Mouse (Mus musculus) cerebellum, adult 18-20 months (tissue): ENCODE measurements at regions not wholly inside any gene's neighbourhood (a gene's known extent, or its start where the extent isn't known, plus 50 kb on each side); places are given as distances from the start of the nearest gene placed in this dataset.

Source experiments
- DNase-seq, 2 experiments: peaks; one replicate each; pipeline ENCODE4 v3.0.0; 2021

GRCm38 (mm10) chr11:8148485-8148825 lies 515.9 kb downstream of the Tns3 start:
- DNase-seq: no peak

- no peak for DNase-seq
These were observed 516.4 kb downstream of the Tns3 start for GRCm38 (mm10) chr11:8147790-8148484.

- no peak for DNase-seq
These were observed 527.0 kb downstream of the Tns3 start for GRCm38 (mm10) chr11:8137366-8137765.

- no peak for DNase-seq
These were observed 527.7 kb downstream of the Tns3 start for GRCm38 (mm10) chr11:8136666-8137065.

DNA sequence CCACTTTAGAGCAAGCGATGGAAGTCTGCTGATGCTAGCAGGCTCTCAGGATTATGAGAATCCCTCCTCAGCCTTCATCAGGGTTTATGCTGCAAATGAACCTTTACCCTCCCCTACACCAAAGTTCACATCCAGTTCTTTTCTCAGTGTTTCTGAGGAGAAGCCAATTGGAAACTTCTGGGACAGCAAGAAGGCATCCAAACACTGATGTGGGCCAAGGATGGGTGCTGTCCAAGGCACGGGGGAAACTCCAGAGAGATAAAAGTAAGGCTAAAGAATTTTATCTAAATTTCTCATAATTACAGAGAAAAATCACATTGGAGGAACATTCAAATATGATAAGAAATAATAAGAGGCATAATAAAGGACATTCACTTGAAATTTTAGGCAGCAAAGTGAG lies 555.0 kb downstream of the Tns3 start:
- no peak for DNase-seq

DNA sequence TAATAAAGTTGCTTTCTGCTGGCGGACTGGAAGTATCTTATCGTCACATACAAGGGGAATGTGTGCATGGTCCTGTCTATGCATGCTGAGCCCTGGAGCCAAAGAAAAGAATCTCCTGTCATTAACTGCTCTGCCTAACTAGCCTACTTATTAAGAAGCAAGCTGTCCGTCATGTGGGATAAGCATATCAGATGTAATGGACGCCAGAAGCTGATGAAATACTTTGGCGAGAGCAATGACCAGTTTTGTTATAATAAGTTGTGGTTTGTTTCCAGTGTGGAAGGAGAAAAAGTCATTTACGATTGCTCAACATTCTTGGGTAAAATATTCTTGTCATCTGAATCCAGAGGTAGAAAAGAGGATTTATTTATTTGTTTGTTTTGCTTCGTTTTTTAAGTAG lies 563.2 kb downstream of the Tns3 start:
- DNase-seq: no peak

DNA sequence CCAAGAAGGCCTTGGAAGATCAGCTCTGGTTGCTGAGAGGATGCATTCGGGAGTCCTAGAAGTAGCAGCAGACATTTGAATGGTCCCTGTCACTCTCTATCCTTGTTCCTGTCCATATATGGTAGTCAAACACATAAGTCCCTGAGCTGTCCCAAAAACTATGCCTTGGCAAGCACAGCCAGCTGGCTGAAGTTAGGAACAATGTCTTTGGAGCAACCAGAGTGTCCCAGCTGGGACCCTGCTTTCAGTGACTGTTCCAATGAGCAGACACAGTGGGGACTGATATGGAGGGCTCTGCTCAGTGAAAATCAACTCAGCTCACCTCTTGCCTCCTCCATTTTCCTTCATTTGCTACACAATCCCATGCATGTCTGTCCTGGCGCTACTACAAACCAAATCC lies 580.0 kb downstream of the Tns3 start:
- no peak for DNase-seq

GRCm38 (mm10) chr11:8082811-8083210 lies 581.5 kb downstream of the Tns3 start:
- no peak for DNase-seq

DNA sequence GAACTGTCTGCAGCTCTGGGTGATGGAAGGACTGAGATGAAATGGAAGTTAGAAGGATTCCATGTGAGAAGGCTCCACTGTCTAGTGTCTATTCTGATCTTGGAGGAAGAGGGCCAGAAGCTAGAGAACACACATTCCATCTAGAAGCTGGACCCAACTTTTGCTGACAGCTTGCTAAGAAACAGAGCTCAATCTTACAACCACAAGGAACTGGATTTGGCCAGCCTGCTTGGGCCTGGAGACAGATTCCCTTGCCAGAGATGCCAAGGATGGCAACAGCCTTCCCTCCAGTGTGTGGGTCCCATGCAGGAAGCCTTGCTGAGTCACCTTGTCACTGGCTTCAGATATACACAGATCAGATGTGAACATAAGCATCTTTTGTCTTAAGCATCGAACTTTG lies 591.0 kb downstream of the Tns3 start:
- no peak for DNase-seq

GRCm38 (mm10) chr11:8068873-8069272 lies 595.5 kb downstream of the Tns3 start:
- DNase-seq: no peak

- no peak for DNase-seq
These were observed 597.0 kb downstream of the Tns3 start for GRCm38 (mm10) chr11:8067330-8067729.

GRCm38 (mm10) chr11:8065811-8066210 lies 598.5 kb downstream of the Tns3 start:
- peak; percentile 4 for DNase-seq

- no peak for DNase-seq
These were observed 599.2 kb downstream of the Tns3 start for GRCm38 (mm10) chr11:8065086-8065485.

DNA sequence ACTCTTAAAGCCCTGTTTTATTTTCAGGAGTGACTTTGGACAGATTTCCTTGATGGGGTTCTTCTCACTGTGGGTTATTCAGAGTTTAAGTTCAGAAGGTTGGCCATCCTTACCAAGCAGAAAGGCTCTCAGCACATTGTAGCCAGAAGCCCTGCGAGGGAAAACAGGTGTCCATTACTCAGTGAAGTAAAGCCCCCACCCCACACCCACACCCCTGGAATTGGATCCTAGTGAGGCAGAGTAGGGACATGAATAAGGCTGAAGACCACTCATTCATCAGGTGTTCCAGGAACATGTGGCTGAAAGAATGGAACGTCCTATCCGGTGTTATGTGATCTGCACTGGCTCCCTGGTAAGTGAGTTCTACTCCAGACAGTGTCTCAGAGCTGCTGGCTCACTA lies 602.3 kb downstream of the Tns3 start:
- no peak for DNase-seq

- DNase-seq: no peak
These were observed 602.8 kb downstream of the Tns3 start for GRCm38 (mm10) chr11:8061573-8061972.

- DNase-seq: no peak
These were observed 612.8 kb downstream of the Tns3 start for GRCm38 (mm10) chr11:8051499-8051898.

GRCm38 (mm10) chr11:8045086-8045485 lies 619.2 kb downstream of the Tns3 start:
- DNase-seq: no peak

DNA sequence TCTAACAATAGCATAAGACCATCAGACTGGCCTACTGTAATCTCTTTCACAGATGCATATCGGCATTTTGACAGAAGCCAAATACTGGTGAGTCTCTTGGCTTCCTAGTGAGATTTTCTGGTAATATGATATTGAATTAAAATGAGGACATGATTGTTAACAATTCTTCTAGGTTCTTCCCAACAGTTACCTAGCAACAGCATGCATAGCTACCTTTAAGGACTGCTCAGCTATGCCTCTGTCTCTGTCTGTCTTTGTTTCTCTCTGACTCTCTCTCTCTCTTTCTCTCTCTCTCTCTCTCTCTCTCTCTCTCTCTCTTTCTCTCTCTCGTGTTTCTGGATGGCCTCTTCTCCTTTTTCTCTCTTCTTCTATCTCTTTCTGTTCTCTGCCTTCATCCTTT lies 634.2 kb downstream of the Tns3 start:
- DNase-seq: no peak

DNA sequence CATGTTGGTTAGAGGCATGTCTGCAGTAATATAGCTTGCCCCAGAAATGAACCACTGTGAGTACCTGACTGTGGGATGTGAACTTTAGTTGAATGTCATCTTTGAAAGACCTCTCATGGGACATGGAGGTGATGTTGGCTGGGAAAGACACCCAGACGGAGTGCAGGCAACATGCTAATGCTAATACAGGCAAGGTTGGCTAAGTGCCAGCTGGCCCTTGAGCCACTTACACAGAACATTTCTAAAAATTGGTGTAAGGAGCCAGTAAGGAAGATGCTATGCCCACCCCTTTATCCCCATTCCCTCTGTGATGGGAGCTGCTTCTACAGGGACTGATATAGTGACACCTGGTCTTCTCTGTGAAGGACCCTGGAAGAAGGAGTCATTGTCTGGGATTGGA lies 656.5 kb downstream of the Tns3 start:
- DNase-seq: no peak

DNA sequence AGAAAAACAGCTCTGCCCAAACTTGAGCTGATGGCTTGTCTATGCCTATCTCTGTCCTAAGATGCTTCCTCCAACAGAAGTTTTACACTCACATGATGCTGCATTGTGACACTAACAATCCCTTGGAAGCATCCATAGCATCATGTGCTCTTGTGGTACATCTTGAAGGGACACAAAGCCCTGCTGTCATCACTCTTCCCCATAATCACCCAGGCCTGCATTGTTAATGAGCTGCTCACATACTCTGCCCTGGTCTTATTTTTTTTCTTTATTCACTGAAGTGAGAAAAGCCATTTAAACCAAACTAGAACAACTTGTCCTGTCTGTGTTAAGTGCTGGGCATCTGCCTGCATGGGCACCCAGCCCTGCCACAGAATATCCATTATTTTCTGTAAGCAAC lies 683.3 kb downstream of the Tns3 start:
- DNase-seq: no peak

- DNase-seq: no peak
These were observed 688.5 kb downstream of the Tns3 start for GRCm38 (mm10) chr11:7975845-7976244.

GRCm38 (mm10) chr11:7949931-7950330 lies 714.4 kb downstream of the Tns3 start:
- no peak for DNase-seq

DNA sequence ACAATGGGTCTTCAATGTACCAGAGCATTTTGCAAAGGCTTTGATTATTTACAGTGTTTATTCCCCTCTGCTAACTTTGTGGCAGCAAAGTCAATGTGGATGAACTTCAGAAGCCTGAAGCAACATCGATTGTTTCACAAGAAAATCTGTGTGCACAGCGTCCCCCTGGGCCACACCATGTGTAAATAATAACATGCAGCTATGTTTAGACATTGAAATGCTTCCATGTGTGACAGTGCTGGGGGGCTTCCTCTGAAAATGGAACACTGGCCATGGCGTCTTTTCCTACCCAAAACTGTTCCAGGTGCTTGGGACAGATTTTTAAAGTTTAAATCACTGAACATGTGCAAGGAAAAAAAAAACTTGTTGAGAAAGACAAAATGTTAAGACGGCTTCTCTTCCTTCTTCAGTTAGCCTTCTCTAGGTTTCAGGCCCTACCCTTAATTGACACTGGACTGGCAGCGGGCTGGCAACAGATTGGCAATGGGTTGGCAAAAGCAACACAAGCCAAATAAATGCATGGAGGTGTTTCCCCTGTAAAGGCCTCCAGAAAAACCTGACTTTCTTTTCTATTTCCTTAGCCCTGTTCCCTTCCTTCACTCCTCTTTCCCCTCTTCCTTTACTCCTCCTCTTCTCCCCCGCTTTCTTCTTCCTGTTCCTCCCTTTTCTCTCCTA lies 715.0 kb downstream of the Tns3 start:
- DNase-seq: no peak

DNA sequence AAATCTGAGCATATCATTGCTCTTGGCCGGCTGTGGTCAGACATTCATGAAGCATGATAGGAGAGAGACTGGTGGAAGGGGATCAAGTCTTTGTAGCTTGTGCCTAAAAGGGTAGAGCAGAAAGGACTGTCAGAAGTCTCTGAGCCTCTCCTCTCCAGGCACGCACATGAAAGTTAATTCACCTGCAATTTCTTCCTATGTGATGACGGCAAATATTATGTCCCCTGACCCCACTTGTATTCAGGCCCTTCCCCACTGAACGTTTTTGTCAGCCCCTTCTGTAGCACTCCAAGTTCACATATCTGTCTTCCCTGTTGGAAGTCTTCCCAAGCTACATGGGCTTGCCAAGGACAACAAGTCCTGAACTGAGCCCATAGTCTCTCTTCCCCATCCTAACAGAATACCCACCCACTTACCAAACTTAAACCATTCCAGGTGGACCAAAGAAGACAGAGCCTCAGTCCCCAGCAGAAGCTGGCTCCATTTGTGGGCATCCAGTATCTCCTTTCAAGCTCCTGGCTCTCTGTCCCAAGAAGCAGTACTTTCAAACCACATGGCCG lies 719.3 kb downstream of the Tns3 start:
- no peak for DNase-seq

DNA sequence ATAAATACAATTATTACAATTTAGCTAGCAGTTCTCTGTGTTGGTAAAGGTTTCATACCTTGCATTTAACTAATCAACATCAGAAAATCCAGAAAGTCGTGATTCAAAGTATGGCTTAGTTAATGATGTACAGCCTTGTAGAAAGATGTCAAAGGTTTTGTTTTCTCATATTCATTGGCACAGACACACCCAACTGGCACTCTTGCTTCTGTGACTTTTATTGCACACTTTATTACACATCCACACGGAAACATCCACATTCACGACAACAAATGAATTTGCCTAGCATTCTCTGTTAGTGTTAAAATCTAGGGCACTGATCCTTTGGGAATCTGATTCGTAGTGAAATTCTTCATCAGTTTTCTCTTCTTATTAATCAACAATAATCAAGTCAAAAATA lies 720.0 kb downstream of the Tns3 start:
- no peak for DNase-seq
